Mouse (Mus musculus): ENCODE measurements around the gene Slc22a5. TPM values are rescaled to one million over a fixed set of nuclear protein-coding genes. Genes with fewer than 3 reads are reported as not detected.
"Not testable (repeated sequence)": the region's sequence is repeated elsewhere in the genome, so short reads cannot be mapped to it uniquely, and the experiment has no call there.

Gene Slc22a5
- total RNA-seq (2017), result 7.8 and 11.0 TPM in 2 replicates

- ATAC-seq (replicated peaks; ENCODE audit: low read depth, poor library complexity, severe bottlenecking), result peak; percentile 86
Measured at GRCm38 (mm10) chr11:53891505-53892451, at the start of gene Slc22a5. Gene Slc22a5, minus strand, starts transcription at chr11:53891660.

- ATAC-seq (replicated peaks; ENCODE audit: low read depth, poor library complexity, severe bottlenecking), result not testable (repeated sequence)
Measured at GRCm38 (mm10) chr11:53931944-53932318, 40.5 kb upstream of the Slc22a5 start.

GRCm38 (mm10) chr11:53931091-53931943, 39.9 kb upstream of the Slc22a5 start:
- peak; percentile 79 for ATAC-seq (replicated peaks; ENCODE audit: low read depth, poor library complexity, severe bottlenecking)

GRCm38 (mm10) chr11:53929741-53930140, 38.3 kb upstream of the Slc22a5 start:
- ATAC-seq (replicated peaks; ENCODE audit: low read depth, poor library complexity, severe bottlenecking), result no peak

GRCm38 (mm10) chr11:53928585-53928984, 37.1 kb upstream of the Slc22a5 start:
- no peak for ATAC-seq (replicated peaks; ENCODE audit: low read depth, poor library complexity, severe bottlenecking)

GRCm38 (mm10) chr11:53926303-53926702, 34.8 kb upstream of the Slc22a5 start:
- ATAC-seq (replicated peaks; ENCODE audit: low read depth, poor library complexity, severe bottlenecking), result no peak

- no peak for ATAC-seq (replicated peaks; ENCODE audit: low read depth, poor library complexity, severe bottlenecking)
Measured at GRCm38 (mm10) chr11:53918851-53919250, 27.4 kb upstream of the Slc22a5 start.

GRCm38 (mm10) chr11:53911011-53911410, 19.6 kb upstream of the Slc22a5 start:
- no peak for ATAC-seq (replicated peaks; ENCODE audit: low read depth, poor library complexity, severe bottlenecking)

GRCm38 (mm10) chr11:53908686-53909085, 17.2 kb upstream of the Slc22a5 start:
- no peak for ATAC-seq (replicated peaks; ENCODE audit: low read depth, poor library complexity, severe bottlenecking)

GRCm38 (mm10) chr11:53904534-53904925, 13.1 kb upstream of the Slc22a5 start:
- no peak for ATAC-seq (replicated peaks; ENCODE audit: low read depth, poor library complexity, severe bottlenecking)

- ATAC-seq (replicated peaks; ENCODE audit: low read depth, poor library complexity, severe bottlenecking), result no peak
Measured at GRCm38 (mm10) chr11:53903781-53904533, 12.5 kb upstream of the Slc22a5 start.

- no peak for ATAC-seq (replicated peaks; ENCODE audit: low read depth, poor library complexity, severe bottlenecking)
Measured at GRCm38 (mm10) chr11:53902741-53903140, 11.3 kb upstream of the Slc22a5 start.

- no peak for ATAC-seq (replicated peaks; ENCODE audit: low read depth, poor library complexity, severe bottlenecking)
Measured at GRCm38 (mm10) chr11:53900991-53901390, 9.5 kb upstream of the Slc22a5 start.

GRCm38 (mm10) chr11:53899981-53900380, 8.5 kb upstream of the Slc22a5 start:
- ATAC-seq (replicated peaks; ENCODE audit: low read depth, poor library complexity, severe bottlenecking), result no peak

- ATAC-seq (replicated peaks; ENCODE audit: low read depth, poor library complexity, severe bottlenecking), result no peak
Measured at GRCm38 (mm10) chr11:53899004-53899403, 7.5 kb upstream of the Slc22a5 start.

- no peak for ATAC-seq (replicated peaks; ENCODE audit: low read depth, poor library complexity, severe bottlenecking)
Measured at GRCm38 (mm10) chr11:53896935-53897334, 5.5 kb upstream of the Slc22a5 start.

- no peak for ATAC-seq (replicated peaks; ENCODE audit: low read depth, poor library complexity, severe bottlenecking)
Measured at GRCm38 (mm10) chr11:53893451-53893850, 2.0 kb upstream of the Slc22a5 start.

- ATAC-seq (replicated peaks; ENCODE audit: low read depth, poor library complexity, severe bottlenecking), result peak; percentile 50
Measured at GRCm38 (mm10) chr11:53892716-53893416, 1.4 kb upstream of the Slc22a5 start.

GRCm38 (mm10) chr11:53890906-53891504, 455 bp downstream of the Slc22a5 start:
- peak; percentile 20 for ATAC-seq (replicated peaks; ENCODE audit: low read depth, poor library complexity, severe bottlenecking)
